Mouse (Mus musculus): Measurements from ENCODE around the gene Cryge.
A peak's percentile ranks its signal among the peaks of the same experiment; 100 is the strongest.
"Not testable (repeated sequence)": the region's sequence is repeated elsewhere in the genome, so short reads cannot be mapped to it uniquely, and the experiment has no call there.

Cryge gene

GRCm38 (mm10) chr1:65050952-65051351 lies at the start of gene Cryge:
Gene Cryge (minus strand): TSS chr1:65051149.
- not testable (repeated sequence) for DNase-seq

DNA sequence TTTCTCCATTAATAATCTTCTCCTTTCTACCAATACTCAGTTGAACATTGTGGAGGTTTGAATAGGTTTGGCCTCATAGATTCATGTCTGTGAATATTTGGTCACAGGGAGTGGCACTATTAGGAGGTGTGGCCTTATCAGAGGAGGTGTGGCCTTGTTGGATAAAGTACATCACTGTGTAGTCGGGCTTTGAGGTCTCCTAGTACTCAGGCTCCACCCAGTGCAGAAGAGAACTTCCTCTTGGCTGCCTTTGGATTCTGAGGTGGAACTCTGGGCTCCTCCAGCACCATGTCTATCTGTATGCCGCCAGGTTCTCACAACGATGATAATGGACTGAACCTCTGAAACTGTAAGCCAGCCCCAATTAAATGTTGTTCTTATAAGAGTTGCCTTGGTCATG lies 46.0 kb upstream of the Cryge start:
- DNase-seq, result no peak

DNA sequence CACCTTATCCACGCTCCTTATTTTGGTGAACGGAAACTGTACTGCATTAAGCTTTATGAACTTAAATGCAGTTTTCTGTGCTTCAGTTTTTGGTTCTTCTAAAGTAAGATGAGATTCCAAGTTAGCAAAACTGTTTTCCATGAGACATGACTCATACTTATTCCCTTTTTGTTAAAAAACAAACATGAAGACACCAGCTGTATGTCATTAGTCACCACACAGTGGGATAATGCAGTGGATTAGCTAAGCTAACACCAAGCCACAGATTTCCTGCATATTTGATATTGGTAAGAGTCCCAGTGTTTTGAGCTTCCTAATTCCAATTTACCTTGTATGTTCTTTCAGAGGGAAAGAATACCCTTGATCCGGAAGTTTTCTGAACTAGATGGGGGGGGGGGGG lies 40.6 kb upstream of the Cryge start:
- DNase-seq, result no peak

DNA sequence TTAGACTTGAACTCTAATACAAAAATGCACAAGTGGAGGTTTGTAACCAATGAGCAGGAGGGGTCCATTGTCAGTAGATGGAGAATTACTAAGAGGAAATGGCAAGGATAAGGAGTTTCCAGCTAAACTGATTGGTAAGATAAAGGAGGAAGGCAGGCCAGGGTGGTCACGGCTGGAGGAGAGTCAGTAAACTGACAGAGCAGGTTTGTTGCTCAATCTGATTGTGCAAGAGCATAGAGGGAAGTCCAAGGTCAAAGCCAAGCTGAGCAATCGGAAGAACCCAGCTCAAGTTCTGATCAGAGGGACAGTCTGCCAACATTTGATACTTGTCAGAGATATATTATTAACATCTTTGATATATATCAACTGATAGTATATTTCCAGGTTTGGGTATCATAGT lies 39.4 kb upstream of the Cryge start:
- DNase-seq, result peak; percentile 32

DNA sequence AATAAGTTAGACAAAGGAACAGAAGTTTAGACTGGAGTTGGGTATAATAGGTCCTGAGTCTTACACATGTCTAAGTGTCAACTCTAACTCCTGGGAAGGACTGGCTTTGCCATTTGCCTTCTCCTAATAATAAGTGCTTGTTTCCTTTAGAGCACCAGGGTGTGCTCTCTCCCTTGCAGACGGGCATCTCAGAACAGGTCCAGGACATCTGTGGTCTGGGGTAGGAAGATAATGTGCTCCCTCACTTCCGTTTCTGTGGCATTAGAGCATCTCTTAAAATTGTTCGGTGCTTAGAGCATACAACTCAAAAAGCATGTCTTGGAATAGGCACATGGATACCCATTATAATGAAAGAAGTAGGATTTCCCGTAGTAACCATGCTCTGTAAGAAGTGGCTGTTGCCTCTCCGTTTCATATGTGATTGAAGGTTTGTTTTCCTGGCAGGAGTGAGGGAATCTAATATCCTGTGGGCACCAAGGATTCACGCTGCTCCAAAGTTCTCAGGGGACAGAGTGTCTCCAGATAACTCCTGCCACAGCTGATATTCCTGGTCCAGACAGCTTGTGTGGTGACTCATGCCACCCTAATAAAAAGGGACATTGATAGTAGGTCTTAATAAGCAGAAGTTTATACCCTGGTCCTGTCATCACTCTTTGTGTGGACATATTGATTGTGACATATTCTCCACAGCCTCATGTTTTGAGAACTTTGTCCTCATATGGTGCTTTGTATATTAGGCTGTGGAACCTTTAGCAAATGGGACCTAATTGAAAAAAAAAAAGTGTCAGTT lies 37.8 kb upstream of the Cryge start:
- DNase-seq, result no peak

DNA sequence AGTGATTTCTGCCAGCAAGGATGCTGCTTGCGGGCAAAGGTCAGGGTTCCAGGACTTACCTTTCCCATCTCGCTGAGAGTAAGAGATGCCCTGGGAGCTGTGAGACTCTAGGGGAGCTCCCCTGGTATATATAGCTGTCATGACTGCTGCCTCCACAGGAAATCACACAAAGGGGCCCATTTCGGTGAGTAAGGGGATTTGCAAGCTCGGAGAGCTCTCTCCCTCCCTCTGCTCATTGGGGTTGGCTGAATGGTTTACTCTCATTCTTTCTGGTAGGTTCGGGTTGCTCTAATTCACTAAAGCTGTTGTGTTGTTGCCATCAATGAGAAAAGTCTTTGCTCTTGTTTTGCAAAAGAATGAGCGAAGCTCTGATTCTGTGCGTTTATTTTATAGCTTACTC lies 31.2 kb upstream of the Cryge start, which contains the start of gene Crygb:
Gene Crygb (minus strand): TSS at position 101 of the 400 bp plus-strand sequence.
- DNase-seq, result no peak

DNA sequence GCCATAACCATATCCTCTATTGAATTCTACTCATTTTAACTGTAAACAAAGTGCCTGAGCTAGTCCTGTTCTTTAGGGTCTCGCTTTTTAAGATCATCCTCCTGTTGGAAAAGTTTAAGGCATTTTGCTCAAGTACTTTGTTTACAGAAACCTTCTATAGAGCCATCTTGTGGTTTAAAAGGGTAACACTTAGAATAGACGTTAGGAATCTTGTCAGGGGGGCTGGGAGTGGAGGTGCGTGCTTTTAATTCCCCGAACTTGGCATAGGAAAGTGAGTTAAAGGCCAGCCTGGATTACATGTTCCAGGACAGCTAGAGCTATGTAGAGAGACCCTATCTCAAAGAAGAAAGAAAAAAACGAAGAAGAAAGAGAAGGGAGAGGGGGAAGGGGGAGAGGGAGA lies 24.7 kb upstream of the Cryge start:
- no peak for DNase-seq

GRCm38 (mm10) chr1:65073589-65073988 lies 22.6 kb upstream of the Cryge start, which contains the start of gene Crygc:
Gene Crygc (minus strand): TSS chr1:65073689.
- DNase-seq, result no peak

DNA sequence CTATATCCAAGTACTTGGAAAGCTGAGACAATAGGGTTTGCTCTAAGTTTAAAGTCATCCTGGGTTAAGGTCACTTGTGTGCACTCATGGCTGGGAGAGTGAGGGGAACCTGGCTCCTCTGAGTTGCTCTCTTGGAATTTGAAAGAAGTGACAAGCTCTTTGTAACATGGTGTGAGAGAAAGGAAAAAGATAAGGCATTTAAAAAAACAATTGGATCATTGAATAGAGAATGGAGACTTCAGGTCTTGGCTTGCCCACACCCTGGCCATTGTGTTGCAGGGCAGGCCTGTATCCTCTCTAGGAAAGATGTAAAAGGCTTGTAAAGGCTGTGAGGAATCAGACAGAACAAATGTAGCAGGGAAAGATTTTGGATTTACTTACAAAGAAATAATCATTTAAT lies 16.9 kb upstream of the Cryge start:
- DNase-seq, result no peak

- DNase-seq, result no peak
These were observed 13.3 kb upstream of the Cryge start for GRCm38 (mm10) chr1:65064201-65064600.

DNA sequence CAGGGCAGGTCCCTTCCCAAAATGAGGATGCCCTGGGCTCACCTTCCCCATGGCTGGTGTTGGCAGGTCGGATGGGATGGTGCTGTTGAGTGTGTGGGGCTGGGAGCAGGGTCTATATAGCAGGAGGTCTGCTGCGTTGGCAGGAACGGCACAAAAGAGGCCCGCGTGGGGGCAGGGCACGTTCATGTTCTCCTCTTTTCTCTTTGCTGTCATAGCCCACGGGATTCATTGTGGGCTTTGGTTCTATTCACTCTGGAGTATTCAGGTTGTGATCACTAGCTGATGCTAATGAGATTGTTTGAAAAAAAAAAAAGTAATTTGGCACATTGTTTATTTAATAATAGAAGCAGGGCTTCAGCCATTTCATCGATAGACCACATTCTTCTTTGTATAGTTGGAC lies 12.4 kb upstream of the Cryge start, which contains the start of gene Crygd:
Gene Crygd (minus strand): TSS at position 101 of the 400 bp plus-strand sequence.
- no peak for DNase-seq

DNA sequence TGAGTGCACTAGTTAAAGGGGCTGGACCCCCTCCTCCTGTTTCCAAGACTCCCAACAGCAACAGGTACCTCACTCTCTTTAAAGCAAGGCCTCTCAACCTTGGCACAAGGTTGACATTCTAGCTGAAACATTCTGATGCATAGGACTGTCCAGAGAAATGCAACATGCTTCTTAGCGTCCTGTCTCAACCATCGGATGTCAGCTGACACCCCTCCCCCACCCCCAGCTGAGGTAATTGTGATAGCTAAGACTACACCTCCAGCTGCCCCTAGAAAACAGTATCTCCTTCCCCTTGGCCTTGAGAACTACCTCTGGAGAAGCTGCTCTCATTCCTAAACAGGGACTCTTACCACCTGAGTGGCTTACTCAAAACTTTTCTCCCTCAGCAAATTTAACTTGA lies 1.2 kb upstream of the Cryge start:
- DNase-seq, result no peak

- DNase-seq, result no peak
These were observed 747 bp upstream of the Cryge start for GRCm38 (mm10) chr1:65051696-65052095.

GRCm38 (mm10) chr1:65048781-65049180 lies 2.2 kb downstream of the Cryge start:
- DNase-seq, result peak; percentile 40

DNA sequence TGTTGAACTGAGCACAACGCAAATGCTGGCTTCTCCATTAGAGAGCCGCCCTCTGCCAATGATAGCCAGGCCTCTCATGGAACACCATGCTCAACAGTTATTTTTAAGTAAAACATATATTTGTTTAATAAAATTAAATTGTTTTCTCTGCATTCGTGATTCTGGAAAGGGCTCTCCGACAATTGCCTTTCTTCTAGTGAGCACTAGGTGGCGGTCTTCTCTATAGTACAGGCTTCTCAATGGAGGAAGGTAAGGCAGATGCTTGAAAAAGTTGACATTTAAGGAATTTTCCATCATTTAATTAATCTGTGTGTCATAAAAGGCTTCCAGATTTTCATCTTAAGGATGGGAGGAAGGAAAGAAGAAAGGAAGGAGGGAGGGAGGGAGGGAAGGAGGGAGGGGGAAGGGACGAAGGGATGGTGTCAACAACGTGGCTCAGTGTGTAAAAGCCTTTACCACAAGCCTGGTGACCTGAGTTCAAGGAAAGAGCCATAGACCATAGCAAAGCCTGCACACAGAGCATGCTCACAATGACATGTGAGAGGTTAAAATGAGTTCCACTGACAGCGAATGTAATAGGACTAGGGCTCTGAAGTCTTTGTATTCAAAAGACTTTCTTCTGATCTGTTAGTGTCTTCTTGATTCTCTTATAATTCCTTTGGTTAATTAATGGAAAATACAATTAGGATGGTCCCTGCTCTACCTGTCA lies 4.4 kb downstream of the Cryge start:
- peak; percentile 39 for DNase-seq

DNA sequence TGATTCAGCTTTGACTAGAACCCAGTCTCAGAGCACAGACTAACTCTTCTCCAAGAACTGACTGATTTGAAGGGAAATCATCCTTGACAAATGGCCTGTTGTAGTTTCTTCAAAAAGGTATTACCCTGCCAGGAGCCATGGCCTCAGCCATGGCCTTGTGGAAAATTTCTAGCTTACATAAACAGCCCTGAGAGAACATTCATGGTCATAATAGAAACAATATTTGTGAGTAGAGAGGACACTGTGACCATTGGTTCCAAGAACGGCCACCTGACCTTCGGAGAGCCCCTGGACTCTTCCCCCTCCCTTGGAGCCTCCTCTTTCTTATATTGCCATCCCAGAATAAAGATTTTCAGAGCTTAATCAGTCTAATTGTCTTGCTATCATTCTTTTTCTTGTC lies 7.5 kb downstream of the Cryge start:
- DNase-seq, result no peak

DNA sequence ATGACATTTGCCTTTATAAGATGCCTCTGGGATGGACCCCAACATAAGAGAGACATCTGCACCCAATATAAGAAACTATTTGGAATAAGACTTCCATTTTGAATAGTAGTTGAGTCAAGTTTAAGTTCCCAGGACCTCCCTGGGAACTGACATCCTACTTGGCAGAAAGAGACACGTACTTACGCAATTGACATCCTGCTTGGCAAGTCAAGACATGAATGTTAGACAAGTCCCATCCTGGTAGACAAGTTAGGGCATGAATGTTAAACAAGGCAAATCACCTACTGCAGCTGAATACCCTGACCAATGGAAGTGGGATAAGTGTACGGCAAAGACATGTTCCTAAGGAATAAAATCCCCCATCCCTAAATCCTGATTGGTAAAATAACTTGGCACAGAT lies 9.1 kb downstream of the Cryge start:
- no peak for DNase-seq

DNA sequence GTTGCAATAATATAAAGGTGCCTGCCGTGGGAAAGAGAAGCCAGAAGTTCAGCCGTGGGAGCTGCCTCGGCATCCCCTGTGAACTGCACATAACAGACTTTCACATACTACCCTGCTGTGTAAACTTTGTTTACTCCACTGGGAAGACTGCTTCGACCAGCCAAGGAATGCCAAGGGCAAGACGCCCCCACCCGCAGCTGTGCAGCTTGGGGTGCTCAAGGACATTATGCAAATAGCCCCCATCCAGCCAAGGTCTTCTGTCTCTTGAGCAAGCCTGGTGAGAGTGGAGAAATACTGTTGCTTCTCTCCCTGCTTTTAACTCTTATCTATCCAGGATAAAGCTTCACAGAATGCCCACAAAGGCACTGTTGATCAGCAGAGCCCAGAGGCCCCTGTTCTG lies 10.1 kb downstream of the Cryge start:
- DNase-seq, result peak; percentile 21

- DNase-seq, result no peak
These were observed 11.3 kb downstream of the Cryge start for GRCm38 (mm10) chr1:65039679-65040078.

- no peak for DNase-seq
These were observed 13.4 kb downstream of the Cryge start for GRCm38 (mm10) chr1:65037542-65037941.

GRCm38 (mm10) chr1:65035513-65035912 lies 15.4 kb downstream of the Cryge start:
- DNase-seq, result no peak

GRCm38 (mm10) chr1:65032641-65033040 lies 18.3 kb downstream of the Cryge start, which contains the start of gene Akr1cl:
Gene Akr1cl (minus strand): TSS chr1:65032759.
- peak; percentile 16 for DNase-seq

DNA sequence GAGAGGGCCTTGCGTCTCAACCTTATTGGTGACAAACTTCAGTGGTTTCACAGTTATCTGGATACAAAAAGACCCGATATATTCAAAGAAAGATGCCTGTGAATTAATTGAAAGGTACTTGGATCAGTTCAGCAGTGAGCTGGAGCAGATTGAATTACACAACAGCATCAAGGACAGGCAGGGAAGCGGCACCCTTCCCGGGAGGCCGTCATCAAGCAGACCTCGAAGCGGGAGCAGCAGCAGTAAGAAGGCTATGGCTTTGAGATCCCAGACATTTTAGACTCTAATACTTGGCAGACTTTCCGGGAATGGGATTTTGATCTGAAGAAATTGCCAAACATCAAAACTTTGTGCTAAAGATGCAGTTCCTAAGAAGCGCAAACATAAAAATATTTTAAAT lies 22.7 kb downstream of the Cryge start:
- DNase-seq, result no peak

DNA sequence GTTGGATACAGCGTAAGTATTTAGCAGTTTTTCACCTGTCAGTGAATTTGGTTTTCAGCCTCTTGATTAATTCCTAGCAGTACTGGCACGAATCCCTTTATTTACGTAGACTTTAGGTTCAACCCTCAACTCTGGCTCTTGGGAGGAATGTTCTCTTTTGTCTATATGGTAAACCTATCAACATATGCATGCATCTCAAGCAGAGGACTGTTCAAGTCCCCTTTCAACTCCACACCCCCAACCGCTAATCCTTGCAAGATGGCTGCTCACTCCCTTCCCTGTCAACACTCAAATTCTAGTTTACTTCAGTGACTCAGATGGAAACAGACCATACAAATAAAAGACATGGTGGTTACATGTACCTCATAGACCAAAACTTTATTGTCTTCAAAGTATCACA lies 38.2 kb downstream of the Cryge start:
- DNase-seq, result no peak
